Mouse (Mus musculus) ES-E14 (cell line): Measurements from ENCODE around the gene Srsf3. TPM values are rescaled to one million over a fixed set of nuclear protein-coding genes. Genes with fewer than 3 reads are reported as not detected.

ENCODE experiments used
- DNase-seq: peaks from one replicate; pipeline ENCODE4 v3.0.0-alpha.2; 2013; ENCODE audit warnings: low read depth, low spot score
- H3K27ac ChIP-seq: 2 replicates; pipeline ENCODE4 v1.5.1; 2012; ENCODE audit warnings: low read depth, mild to moderate bottlenecking, low read length, moderate library complexity, mixed read lengths; ENCODE audit not compliant: poor library complexity, insufficient read depth, severe bottlenecking
- H3K36me3 ChIP-seq: 2 replicates; pipeline ENCODE4 v1.6.1; 2012; ENCODE audit warnings: mild to moderate bottlenecking, low read length, moderate library complexity, mixed read lengths; ENCODE audit not compliant: control insufficient read depth, poor library complexity, insufficient read depth, severe bottlenecking
- H3K4me1 ChIP-seq, 2 experiments: fragments of 150-350 bp in 1 of 2; sonication (generic) in 1 of 2; 2 replicates each; pipeline ENCODE4 v1.6.1; 2012; ENCODE audit warnings: low read length in 2 of 2, mild to moderate bottlenecking in 1 of 2, mixed read lengths in 1 of 2; ENCODE audit not compliant: control insufficient read depth in 2 of 2, insufficient read depth in 2 of 2, poor library complexity in 1 of 2
- H3K4me3 ChIP-seq, 2 experiments: fragments of 150-350 bp in 1 of 2; sonication (generic) in 1 of 2; 2 replicates each; pipeline ENCODE4 v1.5.1; 2012; ENCODE audit warnings: low read length in 2 of 2, low read depth in 1 of 2, mild to moderate bottlenecking in 1 of 2, mixed read lengths in 1 of 2; ENCODE audit not compliant: insufficient read depth in 1 of 2, poor library complexity in 1 of 2, severe bottlenecking in 1 of 2
- H3K9ac ChIP-seq: 2 replicates; pipeline ENCODE4 v1.6.1; 2012; ENCODE audit warnings: low read depth, mild to moderate bottlenecking, low read length, mixed read lengths; ENCODE audit not compliant: poor library complexity, insufficient read depth, severe bottlenecking
- H3K9me3 ChIP-seq: fragments of 150-350 bp; sonication (generic); 2 replicates; pipeline ENCODE4 v1.6.1; 2012; ENCODE audit warnings: low read depth, mild to moderate bottlenecking, low read length; ENCODE audit not compliant: control insufficient read depth, insufficient read depth
- CHD2 ChIP-seq: IDR thresholded peaks from 2 replicates; pipeline ENCODE4 v1.6.1; 2014; ENCODE audit warnings: mild to moderate bottlenecking, low read depth, low read length, inconsistent platforms
- HCFC1 ChIP-seq: IDR thresholded peaks from 2 replicates; pipeline ENCODE4 v1.6.1; 2012; ENCODE audit warnings: low read length, inconsistent platforms, borderline replicate concordance; ENCODE audit not compliant: insufficient read depth
- MAFK ChIP-seq: IDR thresholded peaks from 2 replicates; pipeline ENCODE4 v1.6.1; 2014; ENCODE audit warnings: mild to moderate bottlenecking, low read depth, low read length, inconsistent platforms; ENCODE audit not compliant: insufficient read depth
- ZC3H11A ChIP-seq: IDR thresholded peaks from 2 replicates; pipeline ENCODE4 v1.6.1; 2012; ENCODE audit warnings: low read depth, mild to moderate bottlenecking, inconsistent platforms, low read length, borderline replicate concordance
- ZNF384 ChIP-seq: IDR thresholded peaks from 2 replicates; pipeline ENCODE4 v1.6.1; 2012; ENCODE audit warnings: low read depth, low read length, inconsistent platforms
- in situ Hi-C, 2 experiments: fragments of 600-800 bp; cut with MboI; formaldehyde crosslinking; loops; one replicate each; pipeline ENCODE4 v1.15.1; 2025; ENCODE audit warnings: low sequenced_read_pairs in 2 of 2, inconsistent platforms in 1 of 2; ENCODE audit not compliant: unreplicated experiment in 2 of 2
- total RNA-seq: library from RNA; depleted of rRNA; stranded (reverse); fragments of 300-350 nt; gene quantifications from 2 replicates; pipeline ENCODE4 v1.2.3, GENCODE M21; 2012

Gene Srsf3
- total RNA-seq, 1 experiment, result 317 TPM

- Histone ChIP-seq H3K9me3 (no peaks in the 10 kb centered on the region), H3K36me3 (0 out of 2 replicates have a peak, but pooled peaks cover 2% of the 10 kb centered on the region), H3K4me1 (peaks cover 14 to 40% of the 10 kb centered on the region in 2 experiments), H3K27ac (peak overlapping the region; percentile 49; the same call in 1 of the 2 replicates), H3K9ac (no peak overlapping the region), H3K4me3 (no peak overlapping the region)
- in situ Hi-C loops, result no loop called here
- no peak for DNase-seq
- no peak for TF ChIP-seq HCFC1
- no peak for TF ChIP-seq MAFK
- TF ChIP-seq CHD2, result no peak
- no peak for TF ChIP-seq ZC3H11A
- TF ChIP-seq ZNF384, result no peak
Measured at GRCm38 (mm10) chr17:29054429-29054828, 22.0 kb downstream of the Srsf3 start.

DNA sequence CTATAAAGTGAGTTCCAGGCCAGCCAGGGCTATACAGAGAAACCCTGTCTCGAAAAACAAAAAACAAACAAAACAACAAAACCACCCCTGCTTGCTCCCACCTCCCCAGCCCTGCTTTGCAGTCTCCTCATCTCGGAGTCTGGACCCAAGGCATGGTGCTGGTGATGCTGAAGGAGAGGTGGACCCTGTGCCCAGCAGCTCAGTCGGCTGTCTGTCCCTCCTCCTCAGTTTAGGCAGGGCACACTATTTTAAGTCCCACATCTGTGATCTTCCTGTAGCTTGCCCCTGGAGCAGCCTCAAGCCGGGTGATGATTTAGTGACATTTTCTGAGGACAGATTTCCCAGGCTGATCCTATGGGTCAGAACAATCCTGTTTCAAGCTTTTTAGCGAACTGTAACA is 23.2 kb downstream of the Srsf3 start:
- no peak for TF ChIP-seq CHD2
- TF ChIP-seq ZNF384, result 0 out of 2 replicates have a peak, but pooled peaks have one; percentile 17
- TF ChIP-seq ZC3H11A, result no peak
- peaks cover 16 to 41% of the 10 kb centered on the region in 2 experiments for H3K4me1 ChIP-seq
- no peaks in the 10 kb centered on the region for H3K9me3 ChIP-seq
- 0 out of 2 replicates have a peak, but pooled peaks cover 2% of the 10 kb centered on the region for H3K36me3 ChIP-seq
- no peak overlapping the region for H3K4me3 ChIP-seq
- peak overlapping the region; percentile 36; the same call in 1 of the 2 replicates for H3K27ac ChIP-seq
- DNase-seq, result no peak
- peak overlapping the region; percentile 50; the same call in 1 of the 2 replicates for H3K9ac ChIP-seq
- in situ Hi-C loops, result no loop called here

GRCm38 (mm10) chr17:29056207-29056606 is 23.8 kb downstream of the Srsf3 start:
- Histone ChIP-seq H3K9ac (peak overlapping the region; percentile 35; the same call in 1 of the 2 replicates), H3K36me3 (0 out of 2 replicates have a peak, but pooled peaks cover 2% of the 10 kb centered on the region), H3K4me3 (peak overlapping the region; percentile 5 to 37; a peak in 2 of 4 replicates), H3K27ac (peak overlapping the region; percentile 88), H3K9me3 (no peaks in the 10 kb centered on the region), H3K4me1 (peaks cover 16 to 43% of the 10 kb centered on the region in 2 experiments)
- in situ Hi-C loops, result no loop called here
- no peak for TF ChIP-seq HCFC1
- TF ChIP-seq ZNF384, result no peak
- no peak for TF ChIP-seq MAFK
- no peak for TF ChIP-seq CHD2
- TF ChIP-seq ZC3H11A, result no peak
- DNase-seq, result no peak

DNA sequence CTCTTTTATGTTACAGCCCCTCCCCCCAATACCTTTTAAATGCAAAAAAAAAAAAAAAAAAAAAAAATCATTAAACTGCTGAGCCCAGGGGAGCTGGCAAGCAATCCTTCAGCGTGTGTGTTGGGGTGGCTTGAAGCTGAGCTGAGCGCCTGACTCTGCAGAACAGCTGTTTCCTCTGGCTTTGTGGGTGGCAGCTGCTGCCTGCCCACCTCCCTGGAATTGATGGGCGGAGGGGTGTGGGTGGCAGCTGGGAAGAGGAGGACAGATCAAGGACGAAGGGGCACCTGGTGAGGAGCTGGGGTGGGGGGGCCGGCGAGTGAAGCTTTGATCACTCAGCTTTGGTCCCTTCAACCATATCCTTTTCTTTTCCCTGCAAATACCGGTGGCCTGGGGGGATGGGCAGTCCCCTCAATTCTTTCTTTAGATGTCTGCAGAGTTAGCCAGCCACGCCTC is 24.3 kb downstream of the Srsf3 start:
- in situ Hi-C loops, result no loop called here
- H3K9ac ChIP-seq, result no peak overlapping the region; the same call in 1 of the 2 replicates
- TF ChIP-seq MAFK (peak; percentile 43; the same call in 1 of the 2 replicates), CHD2 (peak; percentile 29; the same call in 1 of the 2 replicates), ZNF384 (peak; percentile 97), HCFC1 (no peak), ZC3H11A (no peak)
- H3K4me3 ChIP-seq, result peak overlapping the region; percentile 11 to 37; a peak in 3 of 4 replicates
- DNase-seq, result peak; percentile 80
- H3K27ac ChIP-seq, result peak overlapping the region; percentile 88
- 0 out of 2 replicates have a peak, but pooled peaks cover 2% of the 10 kb centered on the region for H3K36me3 ChIP-seq
- peaks cover 16 to 46% of the 10 kb centered on the region in 2 experiments for H3K4me1 ChIP-seq
- H3K9me3 ChIP-seq, result no peaks in the 10 kb centered on the region
